Mouse (Mus musculus): Measurements from ENCODE around the gene Pitpna.

- TF ChIP-seq CTCF (IDR thresholded peaks at IDR 0.05; ENCODE audit: borderline replicate concordance, extremely low read depth, insufficient read depth, insufficient read length) = no peak
- no peak for TF ChIP-seq POLR2A (IDR thresholded peaks at IDR 0.05; ENCODE audit: borderline replicate concordance, extremely low read depth, insufficient read depth, insufficient read length, poor library complexity, severe bottlenecking)
Observed at GRCm38 (mm10) chr11:75561410-75561791, 26.5 kb upstream of the Pitpna start.
